Mouse (Mus musculus) erythroblast, embryonic 14.5 days (primary cell): ENCODE data around the gene Trafd1. TPM values are rescaled to one million over a fixed set of nuclear protein-coding genes. Genes with fewer than 3 reads are reported as not detected.
"Not testable (repeated sequence)": the region's sequence is repeated elsewhere in the genome, so short reads cannot be mapped to it uniquely, and the experiment has no call there.

ENCODE experiments used
- H3K27me3 ChIP-seq: 2 replicates; pipeline ENCODE4 v1.6.1; 2012; ENCODE audit warnings: inconsistent platforms; ENCODE audit not compliant: control insufficient read depth
- H3K36me3 ChIP-seq: 2 replicates; pipeline ENCODE4 v1.6.1; 2012; ENCODE audit warnings: mild to moderate bottlenecking, inconsistent platforms; ENCODE audit not compliant: control insufficient read depth
- H3K4me1 ChIP-seq: 2 replicates; pipeline ENCODE4 v1.6.1; 2012; ENCODE audit warnings: inconsistent platforms; ENCODE audit not compliant: control insufficient read depth
- H3K4me3 ChIP-seq: replicated peaks from 2 replicates; pipeline ENCODE3; 2012; ENCODE audit warnings: moderate library complexity, mild to moderate bottlenecking, inconsistent platforms
- H3K9me3 ChIP-seq: 2 replicates; pipeline ENCODE4 v1.6.1; 2012; ENCODE audit warnings: low read length, inconsistent platforms, mixed read lengths; ENCODE audit not compliant: control insufficient read depth
- GATA1 ChIP-seq: IDR thresholded peaks from 2 replicates; pipeline ENCODE4 v1.6.1; 2012; ENCODE audit warnings: low read length, inconsistent platforms, mixed read lengths
- TAL1 ChIP-seq: IDR thresholded peaks from 3 replicates; pipeline ENCODE4 v1.6.1; 2012; ENCODE audit warnings: low read length, inconsistent platforms, mixed read lengths
- polyA plus RNA-seq: library from polyadenylated mRNA; stranded (reverse); fragments of >175 nt; gene quantifications from 2 replicates; pipeline ENCODE4 v1.2.3, GENCODE M21; 2012

Gene Trafd1
- polyA plus RNA-seq, 1 experiment: 1.8 TPM

- H3K4me1 ChIP-seq: peaks cover 45% of the 10 kb centered on the region
- H3K36me3 ChIP-seq: peaks cover 11% of the 10 kb centered on the region
- H3K4me3 ChIP-seq: no peak overlapping the region
- peaks cover 3% of the 10 kb centered on the region for H3K27me3 ChIP-seq
- TF ChIP-seq TAL1: no peak
- no peak for TF ChIP-seq GATA1
- no peaks in the 10 kb centered on the region for H3K9me3 ChIP-seq
Measured at GRCm38 (mm10) chr5:121387126-121387525, 1.7 kb upstream of the Trafd1 start.

- Histone ChIP-seq H3K4me1 (peaks cover 45% of the 10 kb centered on the region), H3K4me3 (peak overlapping the region; percentile 74), H3K27me3 (peaks cover 3% of the 10 kb centered on the region), H3K36me3 (peaks cover 17% of the 10 kb centered on the region), H3K9me3 (peaks cover 1% of the 10 kb centered on the region)
- TF ChIP-seq GATA1 (no peak), TAL1 (no peak)
Measured at GRCm38 (mm10) chr5:121386120-121386909, 883 bp upstream of the Trafd1 start.

- no peak for TF ChIP-seq TAL1
- TF ChIP-seq GATA1: no peak
- peaks cover 3% of the 10 kb centered on the region for H3K27me3 ChIP-seq
- peaks cover 44% of the 10 kb centered on the region for H3K4me1 ChIP-seq
Measured at GRCm38 (mm10) chr5:121384757-121385460, 523 bp downstream of the Trafd1 start.

GRCm38 (mm10) chr5:121383857-121384756 lies 1.3 kb downstream of the Trafd1 start:
- Histone ChIP-seq H3K9me3 (peaks cover 9% of the 10 kb centered on the region), H3K27me3 (peaks cover 3% of the 10 kb centered on the region), H3K4me1 (peaks cover 40% of the 10 kb centered on the region), H3K4me3 (peak overlapping the region; percentile 74), H3K36me3 (peaks cover 37% of the 10 kb centered on the region)
- TF ChIP-seq GATA1 (no peak), TAL1 (no peak)

More at GRCm38 (mm10) chr5:121384757-121385460, 523 bp downstream of the Trafd1 start:
- Histone ChIP-seq H3K36me3 (peaks cover 29% of the 10 kb centered on the region), H3K4me3 (peak overlapping the region; percentile 74), H3K9me3 (peaks cover 9% of the 10 kb centered on the region)

- H3K36me3 ChIP-seq: peaks cover 63% of the 10 kb centered on the region
Measured at GRCm38 (mm10) chr5:121380692-121381091, 4.7 kb downstream of the Trafd1 start.

GRCm38 (mm10) chr5:121378678-121379256 lies 6.7 kb downstream of the Trafd1 start:
- H3K9me3 ChIP-seq: peaks cover 9% of the 10 kb centered on the region
- H3K36me3 ChIP-seq: peaks cover 79% of the 10 kb centered on the region
- no peak overlapping the region for H3K4me3 ChIP-seq
- H3K4me1 ChIP-seq: peaks cover 8% of the 10 kb centered on the region
- TF ChIP-seq TAL1 (no peak), GATA1 (no peak)
- H3K27me3 ChIP-seq: no peaks in the 10 kb centered on the region

More at GRCm38 (mm10) chr5:121380692-121381091, 4.7 kb downstream of the Trafd1 start:
- Histone ChIP-seq H3K27me3 (no peaks in the 10 kb centered on the region), H3K9me3 (peaks cover 9% of the 10 kb centered on the region), H3K4me1 (peaks cover 25% of the 10 kb centered on the region), H3K4me3 (no peak overlapping the region)
- TF ChIP-seq GATA1 (no peak), TAL1 (no peak)

- not testable (repeated sequence) for H3K4me3 ChIP-seq, H3K27me3 ChIP-seq, H3K9me3 ChIP-seq, H3K4me1 ChIP-seq
- H3K36me3 ChIP-seq: peaks cover 86% of the 10 kb centered on the region
Measured at GRCm38 (mm10) chr5:121376972-121377371, 8.5 kb downstream of the Trafd1 start.

- H3K9me3 ChIP-seq: no peaks in the 10 kb centered on the region
- no peaks in the 10 kb centered on the region for H3K27me3 ChIP-seq
- no peak for TF ChIP-seq GATA1
- TF ChIP-seq TAL1: no peak
- no peaks in the 10 kb centered on the region for H3K4me1 ChIP-seq
- no peak overlapping the region for H3K4me3 ChIP-seq
- peaks cover 84% of the 10 kb centered on the region for H3K36me3 ChIP-seq
Measured at GRCm38 (mm10) chr5:121374790-121375189, 10.6 kb downstream of the Trafd1 start.
